Mouse (Mus musculus): ENCODE measurements around the gene Tmc5. TPM values are rescaled to one million over a fixed set of nuclear protein-coding genes. Genes with fewer than 3 reads are reported as not detected.

Gene Tmc5
- total and polyA plus RNA-seq, 2 experiments from 2014 or later: 0.14 TPM; not detected in 1

DNA sequence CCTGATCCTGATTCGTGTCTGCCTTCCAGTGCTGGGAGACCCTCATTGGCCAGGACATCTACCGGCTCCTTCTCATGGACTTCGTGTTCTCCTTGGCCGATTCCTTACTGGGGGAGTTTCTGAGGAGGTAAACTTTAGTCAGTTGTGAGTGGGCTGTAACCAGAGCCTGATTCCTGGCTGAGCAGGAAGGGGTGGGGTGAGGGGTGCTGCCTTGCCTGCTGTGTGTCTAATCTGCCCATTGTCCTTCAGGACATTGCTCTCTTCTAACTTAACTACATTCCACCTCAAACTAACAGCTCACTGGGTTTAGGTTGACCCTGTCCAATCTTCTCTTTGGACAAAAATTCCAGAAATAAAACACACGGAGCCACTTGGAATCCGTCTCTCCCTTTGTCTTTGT lies 59.6 kb downstream of the Tmc5 start:
- TF ChIP-seq EP300 (IDR thresholded peaks at IDR 0.05; ENCODE audit: low read depth) (no peak), CTCF (IDR thresholded peaks at IDR 0.05; ENCODE audit: low read depth) (no peak)
- no peak overlapping the region for H3K27ac ChIP-seq (ENCODE audit: low read depth)
- no peak overlapping the region for H3K9ac ChIP-seq (replicated peaks; ENCODE audit: low read depth, low read length)
- H3K9me3 ChIP-seq (replicated peaks; ENCODE audit: control insufficient read depth, low read length): no peaks in the 10 kb centered on the region
- DNase-seq (ENCODE audit: low spot score) (no peak), ATAC-seq (ENCODE audit: insufficient read depth, low read depth) (no peak)
- WGBS: 47% methylated on average over 6 of the region's 6 CpGs
- H3K4me3 ChIP-seq (ENCODE audit: low read depth, low read length): no peak overlapping the region
- no peaks in the 10 kb centered on the region for H3K4me1 ChIP-seq (ENCODE audit: control insufficient read depth, insufficient read depth)
- no peaks in the 10 kb centered on the region for H3K36me3 ChIP-seq (replicated peaks; ENCODE audit: control insufficient read depth, insufficient read depth, low read length)
- H3K27me3 ChIP-seq (ENCODE audit: control insufficient read depth, insufficient read depth, low read length): peaks cover 37% of the 10 kb centered on the region; the same call in 1 of the 2 replicates
- no peak overlapping the region for H3K4me2 ChIP-seq (ENCODE audit: low read depth, low read length)

DNA sequence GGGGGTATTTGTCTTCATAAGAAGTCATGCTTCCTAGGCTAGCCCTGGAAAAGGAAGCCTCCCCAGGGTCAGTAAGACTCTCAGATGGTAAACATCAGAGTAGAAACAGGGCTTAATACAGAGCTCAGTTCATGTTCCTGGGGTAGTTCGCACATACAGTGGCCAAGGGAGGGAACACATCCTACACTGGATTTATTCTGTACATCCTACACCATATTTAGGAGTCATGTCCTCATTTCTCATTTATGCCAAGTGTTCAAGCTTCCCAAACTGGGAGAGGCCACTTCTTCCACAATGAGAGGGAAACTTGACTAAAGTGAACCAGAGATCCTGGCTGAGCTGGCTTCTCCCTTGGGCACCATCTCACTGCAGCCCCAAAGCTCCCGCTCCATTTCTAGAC lies 70.7 kb downstream of the Tmc5 start:
- Histone ChIP-seq H3K4me1 (ENCODE audit: control insufficient read depth, insufficient read depth) (no peaks in the 10 kb centered on the region), H3K27ac (ENCODE audit: low read depth) (no peak overlapping the region), H3K4me2 (ENCODE audit: low read depth, low read length) (no peak overlapping the region), H3K4me3 (ENCODE audit: low read depth, low read length) (no peak overlapping the region), H3K36me3 (replicated peaks; ENCODE audit: control insufficient read depth, insufficient read depth, low read length) (no peaks in the 10 kb centered on the region), H3K9me3 (replicated peaks; ENCODE audit: control insufficient read depth, low read length) (peaks cover 9% of the 10 kb centered on the region), H3K27me3 (ENCODE audit: control insufficient read depth, insufficient read depth, low read length) (peaks cover 75% of the 10 kb centered on the region), H3K9ac (replicated peaks; ENCODE audit: low read depth, low read length) (no peak overlapping the region)
- WGBS: 91% methylated on average over 2 of the region's 2 CpGs
- no peak for ATAC-seq (ENCODE audit: insufficient read depth, low read depth)
- no peak for TF ChIP-seq CTCF (IDR thresholded peaks at IDR 0.05; ENCODE audit: low read depth)
- no peak for TF ChIP-seq EP300 (IDR thresholded peaks at IDR 0.05; ENCODE audit: low read depth)
- DNase-seq (ENCODE audit: low spot score): no peak

DNA sequence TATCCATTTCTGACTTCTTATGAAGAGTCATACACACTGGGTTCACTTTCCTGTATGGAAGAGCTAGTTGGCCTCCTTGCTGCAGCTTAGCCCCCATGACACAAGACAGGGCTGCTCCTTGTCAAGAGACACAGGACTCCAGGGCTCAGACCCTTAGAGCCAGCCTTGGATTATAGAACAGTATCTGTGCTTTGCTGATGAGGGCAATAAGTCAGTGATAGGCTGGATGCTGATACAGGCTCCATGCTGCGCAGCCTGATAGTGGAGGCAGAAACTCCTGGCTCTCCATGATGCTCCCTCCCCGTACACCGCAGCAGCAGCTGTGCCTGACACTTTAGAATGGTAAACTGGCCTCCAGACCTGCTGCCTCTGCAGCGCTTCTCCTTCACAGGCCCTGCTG lies 73.0 kb downstream of the Tmc5 start:
- WGBS: 39% methylated on average over 4 of the region's 4 CpGs

DNA sequence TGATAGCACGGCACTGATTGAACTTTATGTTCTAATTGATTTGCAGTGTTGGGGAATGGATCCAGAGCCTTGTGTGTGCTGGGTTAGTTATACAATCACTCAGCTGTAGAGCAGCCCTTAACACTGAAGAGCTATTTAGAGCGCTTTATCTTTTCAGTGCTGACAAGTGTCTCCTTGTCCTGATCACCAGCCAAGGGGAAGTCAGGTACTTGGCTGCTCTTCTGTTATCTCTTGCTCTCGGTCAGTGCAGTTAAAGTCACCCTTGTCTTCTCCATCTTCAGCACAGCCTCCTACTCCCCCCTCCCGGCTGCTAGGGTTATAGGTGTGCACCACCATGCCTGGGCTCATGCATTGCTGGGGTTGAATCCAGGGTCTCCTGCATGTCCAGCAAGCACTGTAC lies 79.7 kb downstream of the Tmc5 start:
- TF ChIP-seq CTCF (IDR thresholded peaks at IDR 0.05; ENCODE audit: low read depth) (0 out of 2 replicates have a peak, but pooled peaks have one; percentile 12), EP300 (IDR thresholded peaks at IDR 0.05; ENCODE audit: low read depth) (no peak)
- Histone ChIP-seq H3K27ac (ENCODE audit: low read depth) (no peak overlapping the region), H3K4me3 (ENCODE audit: low read depth, low read length) (no peak overlapping the region), H3K9me3 (replicated peaks; ENCODE audit: control insufficient read depth, low read length) (no peaks in the 10 kb centered on the region), H3K36me3 (replicated peaks; ENCODE audit: control insufficient read depth, insufficient read depth, low read length) (no peaks in the 10 kb centered on the region), H3K4me1 (ENCODE audit: control insufficient read depth, insufficient read depth) (peaks cover 4% of the 10 kb centered on the region; the same call in 1 of the 2 replicates), H3K27me3 (ENCODE audit: control insufficient read depth, insufficient read depth, low read length) (peaks cover 73% of the 10 kb centered on the region), H3K9ac (replicated peaks; ENCODE audit: low read depth, low read length) (no peak overlapping the region), H3K4me2 (ENCODE audit: low read depth, low read length) (no peak overlapping the region)
- ATAC-seq (ENCODE audit: insufficient read depth, low read depth): 0 out of 2 replicates have a peak, but pooled peaks have one; percentile 57
- WGBS: 29% methylated on average over 4 of the region's 4 CpGs
- DNase-seq (ENCODE audit: low spot score): peak; percentile 13

More for the DNA sequence above, 73.0 kb downstream of the Tmc5 start:
- Histone ChIP-seq H3K9ac (replicated peaks; ENCODE audit: low read depth, low read length) (no peak overlapping the region), H3K36me3 (replicated peaks; ENCODE audit: control insufficient read depth, insufficient read depth, low read length) (no peaks in the 10 kb centered on the region), H3K4me3 (ENCODE audit: low read depth, low read length) (no peak overlapping the region), H3K4me1 (ENCODE audit: control insufficient read depth, insufficient read depth) (no peaks in the 10 kb centered on the region), H3K27me3 (ENCODE audit: control insufficient read depth, insufficient read depth, low read length) (peaks cover 86% of the 10 kb centered on the region), H3K9me3 (replicated peaks; ENCODE audit: control insufficient read depth, low read length) (no peaks in the 10 kb centered on the region), H3K27ac (ENCODE audit: low read depth) (no peak overlapping the region), H3K4me2 (ENCODE audit: low read depth, low read length) (no peak overlapping the region)
- no peak for DNase-seq (ENCODE audit: low spot score)
- ATAC-seq (ENCODE audit: insufficient read depth, low read depth): no peak
- no peak for TF ChIP-seq EP300 (IDR thresholded peaks at IDR 0.05; ENCODE audit: low read depth)
- TF ChIP-seq CTCF (IDR thresholded peaks at IDR 0.05; ENCODE audit: low read depth): no peak

DNA sequence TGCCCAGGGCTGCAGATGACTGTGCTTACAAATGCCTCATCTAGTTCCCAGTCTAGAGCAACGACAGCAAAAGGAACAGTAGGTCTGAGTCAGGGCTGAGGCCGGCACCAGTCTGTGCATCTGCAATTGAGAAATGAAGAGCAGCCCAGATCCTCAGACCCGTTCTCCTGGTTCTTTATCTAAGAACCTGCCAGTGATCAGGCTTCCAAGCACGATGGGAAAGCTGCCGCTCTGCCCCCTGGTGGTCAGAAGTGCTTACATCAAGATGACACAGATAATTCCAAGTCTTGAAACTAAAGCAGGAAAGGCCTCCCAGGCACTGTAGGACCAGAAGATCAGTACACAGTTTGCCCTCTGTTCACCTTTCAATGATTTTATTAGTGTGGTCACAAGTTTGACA lies 91.1 kb downstream of the Tmc5 start:
- H3K36me3 ChIP-seq (replicated peaks; ENCODE audit: control insufficient read depth, insufficient read depth, low read length): peaks cover 53% of the 10 kb centered on the region
- no peak overlapping the region for H3K4me3 ChIP-seq (ENCODE audit: low read depth, low read length)
- no peak overlapping the region for H3K4me2 ChIP-seq (ENCODE audit: low read depth, low read length)
- H3K9ac ChIP-seq (replicated peaks; ENCODE audit: low read depth, low read length): no peak overlapping the region
- DNase-seq (ENCODE audit: low spot score) (peak; percentile 53), ATAC-seq (ENCODE audit: insufficient read depth, low read depth) (no peak)
- H3K4me1 ChIP-seq (ENCODE audit: control insufficient read depth, insufficient read depth): no peaks in the 10 kb centered on the region
- no peaks in the 10 kb centered on the region for H3K9me3 ChIP-seq (replicated peaks; ENCODE audit: control insufficient read depth, low read length)
- H3K27me3 ChIP-seq (ENCODE audit: control insufficient read depth, insufficient read depth, low read length): peaks cover 22% of the 10 kb centered on the region
- no peak overlapping the region for H3K27ac ChIP-seq (ENCODE audit: low read depth)
- WGBS: 27% methylated on average over 5 of the region's 5 CpGs
- TF ChIP-seq CTCF (IDR thresholded peaks at IDR 0.05; ENCODE audit: low read depth) (peak; percentile 79), EP300 (IDR thresholded peaks at IDR 0.05; ENCODE audit: low read depth) (no peak)

DNA sequence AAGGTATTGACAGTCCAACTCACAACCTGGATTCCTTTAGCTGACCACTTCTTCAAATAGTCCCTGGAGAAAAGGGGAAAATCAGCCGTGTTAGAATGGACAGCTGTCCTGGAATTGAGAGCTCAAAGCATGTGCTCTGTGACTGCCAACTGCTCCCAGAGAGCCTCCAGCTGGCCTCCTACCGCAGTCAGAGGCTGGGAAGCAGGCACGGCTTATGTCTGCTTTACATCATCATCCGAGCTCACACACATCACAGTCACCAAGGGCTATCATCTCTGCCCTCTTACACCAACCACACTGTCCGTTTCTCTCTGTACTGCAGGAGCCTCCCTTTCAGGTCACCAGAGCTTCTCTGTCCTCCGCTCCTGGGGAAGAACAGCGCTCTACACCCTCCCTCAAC lies 92.0 kb downstream of the Tmc5 start:
- no peak for ATAC-seq (ENCODE audit: insufficient read depth, low read depth)
- Histone ChIP-seq H3K4me2 (ENCODE audit: low read depth, low read length) (no peak overlapping the region), H3K36me3 (replicated peaks; ENCODE audit: control insufficient read depth, insufficient read depth, low read length) (peaks cover 60% of the 10 kb centered on the region), H3K9ac (replicated peaks; ENCODE audit: low read depth, low read length) (no peak overlapping the region), H3K27ac (ENCODE audit: low read depth) (no peak overlapping the region), H3K4me1 (ENCODE audit: control insufficient read depth, insufficient read depth) (no peaks in the 10 kb centered on the region), H3K9me3 (replicated peaks; ENCODE audit: control insufficient read depth, low read length) (no peaks in the 10 kb centered on the region), H3K27me3 (ENCODE audit: control insufficient read depth, insufficient read depth, low read length) (peaks cover 16% of the 10 kb centered on the region), H3K4me3 (ENCODE audit: low read depth, low read length) (no peak overlapping the region)
- no peak for TF ChIP-seq EP300 (IDR thresholded peaks at IDR 0.05; ENCODE audit: low read depth)
- no peak for TF ChIP-seq CTCF (IDR thresholded peaks at IDR 0.05; ENCODE audit: low read depth)
- DNase-seq (ENCODE audit: low spot score): no peak
- WGBS: 78% methylated on average over 7 of the region's 7 CpGs

Data from heart, postnatal 0 days (tissue).